Mouse (Mus musculus): ENCODE data around the gene Wnt9b. TPM values are rescaled to one million over a fixed set of nuclear protein-coding genes. Genes with fewer than 3 reads are reported as not detected.
A peak's percentile ranks its signal among the peaks of the same experiment; 100 is the strongest.

Gene Wnt9b
- polyA plus RNA-seq, 2 experiments: 0.62 to 0.80 TPM

- Histone ChIP-seq H3K4me1 (ENCODE audit: control insufficient read depth, insufficient read depth, low read length) (no peaks in the 10 kb centered on the region), H3K36me3 (ENCODE audit: control insufficient read depth, insufficient read depth, low read length) (no peaks in the 10 kb centered on the region), H3K9me3 (ENCODE audit: control insufficient read depth, low read length) (no peaks in the 10 kb centered on the region), H3K9ac (ENCODE audit: low read depth, low read length, severe bottlenecking) (no peak overlapping the region), H3K4me3 (replicated peaks; ENCODE audit: low read length) (no peak overlapping the region), H3K4me2 (replicated peaks; ENCODE audit: low read depth, low read length, severe bottlenecking) (no peak overlapping the region), H3K27ac (replicated peaks; ENCODE audit: low read depth, low read length) (no peak overlapping the region), H3K27me3 (ENCODE audit: control insufficient read depth, insufficient read depth, low read length) (no peaks in the 10 kb centered on the region)
- 73% methylated on average over 9 of the region's 9 CpGs for WGBS
- DNase-seq (ENCODE audit: low spot score): no peak
- no peak for ATAC-seq (ENCODE audit: low FRiP score, low read depth)
- TF ChIP-seq POLR2A (IDR thresholded peaks at IDR 0.05; ENCODE audit: borderline replicate concordance, extremely low read depth, insufficient read depth, insufficient read length): no peak
Measured at GRCm38 (mm10) chr11:103729282-103729985, 20.2 kb downstream of the Wnt9b start.

GRCm38 (mm10) chr11:103724331-103724771, 25.3 kb downstream of the Wnt9b start:
- no peak for TF ChIP-seq POLR2A (IDR thresholded peaks at IDR 0.05; ENCODE audit: borderline replicate concordance, extremely low read depth, insufficient read depth, insufficient read length)
- H3K4me1 ChIP-seq (ENCODE audit: control insufficient read depth, insufficient read depth, low read length): 0 out of 2 replicates have a peak, but pooled peaks cover 4% of the 10 kb centered on the region
- no peaks in the 10 kb centered on the region for H3K9me3 ChIP-seq (ENCODE audit: control insufficient read depth, low read length)
- H3K4me3 ChIP-seq (replicated peaks; ENCODE audit: low read length): no peak overlapping the region
- no peaks in the 10 kb centered on the region for H3K27me3 ChIP-seq (ENCODE audit: control insufficient read depth, insufficient read depth, low read length)
- no peak overlapping the region for H3K4me2 ChIP-seq (replicated peaks; ENCODE audit: low read depth, low read length, severe bottlenecking)
- no peak overlapping the region for H3K27ac ChIP-seq (replicated peaks; ENCODE audit: low read depth, low read length)
- no peak overlapping the region for H3K9ac ChIP-seq (ENCODE audit: low read depth, low read length, severe bottlenecking)
- 67% methylated on average over 11 of the region's 11 CpGs for WGBS
- H3K36me3 ChIP-seq (ENCODE audit: control insufficient read depth, insufficient read depth, low read length): no peaks in the 10 kb centered on the region
- ATAC-seq (ENCODE audit: low FRiP score, low read depth) (no peak), DNase-seq (ENCODE audit: low spot score) (no peak)

- Histone ChIP-seq H3K27ac (replicated peaks; ENCODE audit: low read depth, low read length) (no peak overlapping the region), H3K4me3 (replicated peaks; ENCODE audit: low read length) (0 out of 2 replicates have a peak overlapping the region, but pooled peaks have one; percentile 5), H3K9ac (ENCODE audit: low read depth, low read length, severe bottlenecking) (no peak overlapping the region), H3K36me3 (ENCODE audit: control insufficient read depth, insufficient read depth, low read length) (no peaks in the 10 kb centered on the region), H3K9me3 (ENCODE audit: control insufficient read depth, low read length) (no peaks in the 10 kb centered on the region), H3K4me2 (replicated peaks; ENCODE audit: low read depth, low read length, severe bottlenecking) (peak overlapping the region; percentile 34), H3K4me1 (ENCODE audit: control insufficient read depth, insufficient read depth, low read length) (0 out of 2 replicates have a peak, but pooled peaks cover 4% of the 10 kb centered on the region), H3K27me3 (ENCODE audit: control insufficient read depth, insufficient read depth, low read length) (no peaks in the 10 kb centered on the region)
- WGBS: 16% methylated on average over 9 of the region's 9 CpGs
- peak; percentile 18 for DNase-seq (ENCODE audit: low spot score)
- no peak for TF ChIP-seq POLR2A (IDR thresholded peaks at IDR 0.05; ENCODE audit: borderline replicate concordance, extremely low read depth, insufficient read depth, insufficient read length)
- ATAC-seq (ENCODE audit: low FRiP score, low read depth): peak; percentile 53
Measured at GRCm38 (mm10) chr11:103722040-103722481, 27.6 kb downstream of the Wnt9b start.

GRCm38 (mm10) chr11:103721468-103722039, 28.1 kb downstream of the Wnt9b start:
- H3K9ac ChIP-seq (ENCODE audit: low read depth, low read length, severe bottlenecking): no peak overlapping the region
- H3K4me2 ChIP-seq (replicated peaks; ENCODE audit: low read depth, low read length, severe bottlenecking): peak overlapping the region; percentile 34
- H3K36me3 ChIP-seq (ENCODE audit: control insufficient read depth, insufficient read depth, low read length): no peaks in the 10 kb centered on the region
- 17% methylated on average over 13 of the region's 15 CpGs for WGBS
- ATAC-seq (ENCODE audit: low FRiP score, low read depth) (peak; percentile 30; the same call in 1 of the 2 replicates), DNase-seq (ENCODE audit: low spot score) (peak; percentile 64)
- H3K27ac ChIP-seq (replicated peaks; ENCODE audit: low read depth, low read length): no peak overlapping the region
- no peak for TF ChIP-seq POLR2A (IDR thresholded peaks at IDR 0.05; ENCODE audit: borderline replicate concordance, extremely low read depth, insufficient read depth, insufficient read length)
- no peaks in the 10 kb centered on the region for H3K9me3 ChIP-seq (ENCODE audit: control insufficient read depth, low read length)
- H3K27me3 ChIP-seq (ENCODE audit: control insufficient read depth, insufficient read depth, low read length): no peaks in the 10 kb centered on the region
- 0 out of 2 replicates have a peak, but pooled peaks cover 4% of the 10 kb centered on the region for H3K4me1 ChIP-seq (ENCODE audit: control insufficient read depth, insufficient read depth, low read length)
- 0 out of 2 replicates have a peak overlapping the region, but pooled peaks have one; percentile 5 for H3K4me3 ChIP-seq (replicated peaks; ENCODE audit: low read length)

GRCm38 (mm10) chr11:103719436-103719835, 30.2 kb downstream of the Wnt9b start:
- TF ChIP-seq POLR2A (IDR thresholded peaks at IDR 0.05; ENCODE audit: borderline replicate concordance, extremely low read depth, insufficient read depth, insufficient read length): no peak
- Histone ChIP-seq H3K4me3 (replicated peaks; ENCODE audit: low read length) (no peak overlapping the region), H3K36me3 (ENCODE audit: control insufficient read depth, insufficient read depth, low read length) (no peaks in the 10 kb centered on the region), H3K27ac (replicated peaks; ENCODE audit: low read depth, low read length) (no peak overlapping the region), H3K9me3 (ENCODE audit: control insufficient read depth, low read length) (no peaks in the 10 kb centered on the region), H3K9ac (ENCODE audit: low read depth, low read length, severe bottlenecking) (no peak overlapping the region), H3K4me1 (ENCODE audit: control insufficient read depth, insufficient read depth, low read length) (0 out of 2 replicates have a peak, but pooled peaks cover 4% of the 10 kb centered on the region), H3K27me3 (ENCODE audit: control insufficient read depth, insufficient read depth, low read length) (no peaks in the 10 kb centered on the region), H3K4me2 (replicated peaks; ENCODE audit: low read depth, low read length, severe bottlenecking) (no peak overlapping the region)
- no peak for DNase-seq (ENCODE audit: low spot score)
- WGBS: 79% methylated on average over 5 of the region's 5 CpGs
- ATAC-seq (ENCODE audit: low FRiP score, low read depth): no peak
